In the genomic region with DNA sequence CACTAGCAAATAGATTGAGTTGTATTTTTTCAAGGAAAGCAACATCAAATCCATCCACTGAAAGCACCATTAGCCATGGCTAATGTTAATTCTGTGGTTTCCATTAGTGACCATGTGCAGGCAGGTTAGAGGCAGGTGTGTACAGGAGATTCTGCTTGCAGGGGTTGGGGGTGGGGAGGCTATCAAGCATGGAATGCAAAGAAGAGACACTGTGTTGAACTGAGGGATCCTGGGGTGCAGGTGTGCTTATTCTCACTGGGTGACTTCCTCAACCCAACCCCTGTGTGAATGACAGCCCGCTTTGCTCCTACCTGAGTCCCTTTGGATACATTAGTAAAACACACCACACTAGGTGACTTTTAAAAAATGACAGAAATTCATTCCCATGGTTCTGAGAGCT, we compare ENCODE assay signal across 39 mouse cellular contexts. TPM values are rescaled to one million over a fixed set of nuclear protein-coding genes. Genes with fewer than 3 reads are reported as not detected.
"Had no signal": no experiment of that assay in that cellular context is flagged by ENCODE, and none has a peak within 500 bp of the region (broad histone marks: within the 10 kb centered on the region; RNA-seq: fewer than 3 reads in every experiment).

No protein-coding gene starts in this region.

- ATAC-seq: hindbrain, embryonic 16.5 days; hindbrain, postnatal 0 days; inflammation-experienced regulatory T-cells, adult 6 months; intestine, embryonic 15.5 days; intestine, embryonic 16.5 days; intestine, postnatal 0 days had no signal

- H3K4me3 ChIP-seq: heart, embryonic 12.5 days; heart, embryonic 13.5 days; heart, embryonic 15.5 days; hindbrain, embryonic 10.5 days; hindbrain, embryonic 12.5 days; hindbrain, embryonic 13.5 days; hindbrain, embryonic 15.5 days; intestine, embryonic 15.5 days; kidney, embryonic 15.5 days; layer of hippocampus, adult 2 months; left cerebral cortex, adult 2 months had no signal

- H3K27me3 ChIP-seq: heart, embryonic 15.5 days; hindbrain, embryonic 12.5 days; hindbrain, embryonic 13.5 days; hindbrain, embryonic 15.5 days; intestine, embryonic 15.5 days; kidney, embryonic 15.5 days had no signal

- H3K36me3 ChIP-seq: heart, embryonic 12.5 days; heart, embryonic 13.5 days; heart, embryonic 15.5 days; hindbrain, embryonic 10.5 days; hindbrain, embryonic 12.5 days; hindbrain, embryonic 13.5 days; hindbrain, embryonic 15.5 days; intestine, embryonic 15.5 days; kidney, embryonic 15.5 days had no signal

- H3K27ac ChIP-seq: heart, embryonic 13.5 days; heart, embryonic 15.5 days; hindbrain, embryonic 10.5 days; hindbrain, embryonic 12.5 days; hindbrain, embryonic 13.5 days; hindbrain, embryonic 14.5 days; hindbrain, embryonic 15.5 days; hindbrain, postnatal 0 days; intestine, embryonic 15.5 days; kidney, embryonic 15.5 days; kidney, postnatal 0 days; layer of hippocampus, adult 2 months; left cerebral cortex, adult 2 months had no signal

- H3K4me1 ChIP-seq: heart, embryonic 12.5 days; heart, embryonic 13.5 days; heart, embryonic 15.5 days; hindbrain, embryonic 10.5 days; hindbrain, embryonic 12.5 days; hindbrain, embryonic 13.5 days; hindbrain, embryonic 15.5 days; intestine, embryonic 15.5 days; kidney, embryonic 15.5 days had no signal

- DNase-seq: heart, postnatal 10 days; heart, postnatal 14 days; heart, postnatal 36 days; heart, postnatal 4 days; kidney, adult 11 months; kidney, adult 18-20 months; kidney, adult 2 months; kidney, adult 8-10 months; kidney, adult 9 months; kidney, postnatal 10 days; kidney, postnatal 14 days; kidney, postnatal 25 days; kidney, postnatal 36 days; kidney, postnatal 4 days; layer of hippocampus, adult 9-11 months; layer of hippocampus, postnatal 36 days had no signal

- H3K9me3 ChIP-seq: heart, embryonic 13.5 days; heart, embryonic 15.5 days; hindbrain, embryonic 10.5 days; hindbrain, embryonic 12.5 days; hindbrain, embryonic 13.5 days; hindbrain, embryonic 15.5 days; intestine, embryonic 15.5 days; kidney, embryonic 15.5 days had no signal

RNA-seq across cellular contexts. Expression of gene Asic2, which starts 20.2 kb away (rescaled TPM):
- total RNA-seq: heart, postnatal 10 days; heart, postnatal 14 days; heart, postnatal 25 days; heart, postnatal 36 days; hematopoietic stem cell, adult 5-6 weeks had no signal
- polyA plus RNA-seq: heart, embryonic 14.5 days; heart, embryonic 15.5 days; heart, embryonic 16.5 days; heart, postnatal 0 days; inflammation-experienced regulatory T-cells, adult 6 months had no signal
